Mouse (Mus musculus): ENCODE measurements around the gene Phf11c. TPM values are rescaled to one million over a fixed set of nuclear protein-coding genes. Genes with fewer than 3 reads are reported as not detected.
"Not testable (repeated sequence)": the region's sequence is repeated elsewhere in the genome, so short reads cannot be mapped to it uniquely, and the experiment has no call there.

The Phf11c gene
- 0.55 and 0.64 TPM in 2 replicates for polyA plus RNA-seq (2015; fragmentation: Nextera tagmentation; extraction: Ambion mirVana)

DNA sequence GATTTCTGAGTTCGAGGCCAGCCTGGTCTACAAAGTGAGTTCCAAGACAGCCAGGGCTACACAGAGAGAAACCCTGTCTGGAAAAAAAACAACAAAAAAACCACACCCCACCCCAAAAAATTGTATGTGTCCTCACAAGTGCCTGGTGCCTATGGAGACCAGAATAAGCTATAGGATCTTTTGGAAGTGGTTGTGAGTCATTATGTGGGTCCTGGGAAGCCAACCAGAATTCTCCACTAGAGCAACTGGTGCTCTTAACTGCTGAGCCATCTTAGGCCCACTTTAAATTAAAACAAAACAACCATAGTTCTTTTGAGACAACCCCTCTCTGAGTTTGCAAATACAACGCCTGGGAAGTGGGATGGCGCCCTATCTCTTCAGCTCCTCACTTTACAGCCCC, at the start of gene Phf11c:
TSS of gene Phf11c (minus strand) at position 101 of the 400 bp plus-strand sequence.
- no peaks in the 10 kb centered on the region for H3K9me3 ChIP-seq
- no peaks in the 10 kb centered on the region for H3K4me1 ChIP-seq
- WGBS, result 87% methylated on average over 3 of the region's 3 CpGs
- H3K4me2 ChIP-seq, result no peak within 1 kb of the TSS
- no peaks in the 10 kb centered on the region for H3K36me3 ChIP-seq
- no peaks in the 10 kb centered on the region for H3K27me3 ChIP-seq
- H3K27ac ChIP-seq, result no peak within 1 kb of the TSS
- H3K4me3 ChIP-seq, result no peak within 1 kb of the TSS
- H3K9ac ChIP-seq, result no peak within 1 kb of the TSS
- no peak for ATAC-seq (ENCODE audit: borderline replicate concordance, extremely low read depth, low FRiP score, low TSS enrichment)

DNA sequence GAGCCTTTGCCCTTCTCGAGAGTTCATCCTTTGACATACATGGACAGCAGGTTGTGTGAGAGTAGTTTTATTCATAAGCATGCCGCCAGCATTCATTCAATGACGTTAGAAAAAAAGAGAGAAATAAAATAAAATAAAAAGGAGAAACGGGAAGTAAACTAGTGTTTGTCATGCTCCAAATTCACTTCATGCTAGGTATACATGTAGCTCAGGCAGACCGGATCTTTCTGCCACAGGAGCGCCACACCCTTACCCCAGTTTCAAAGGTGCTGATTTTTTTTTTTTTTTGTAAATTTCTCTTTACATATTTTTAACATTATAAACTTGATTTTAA, 46.3 kb upstream of the Phf11c start:
- Histone ChIP-seq H3K36me3 (no peaks in the 10 kb centered on the region), H3K4me1 (peaks cover 7% of the 10 kb centered on the region; the same call in 1 of the 2 replicates), H3K9ac (peak overlapping the region; percentile 80), H3K4me2 (peak overlapping the region; percentile 77), H3K27ac (peak overlapping the region; percentile 87), H3K4me3 (peak overlapping the region; percentile 68), H3K27me3 (no peaks in the 10 kb centered on the region), H3K9me3 (no peaks in the 10 kb centered on the region)
- WGBS, result 10% methylated on average over 6 of the region's 6 CpGs
- ATAC-seq (ENCODE audit: borderline replicate concordance, extremely low read depth, low FRiP score, low TSS enrichment), result no peak

DNA sequence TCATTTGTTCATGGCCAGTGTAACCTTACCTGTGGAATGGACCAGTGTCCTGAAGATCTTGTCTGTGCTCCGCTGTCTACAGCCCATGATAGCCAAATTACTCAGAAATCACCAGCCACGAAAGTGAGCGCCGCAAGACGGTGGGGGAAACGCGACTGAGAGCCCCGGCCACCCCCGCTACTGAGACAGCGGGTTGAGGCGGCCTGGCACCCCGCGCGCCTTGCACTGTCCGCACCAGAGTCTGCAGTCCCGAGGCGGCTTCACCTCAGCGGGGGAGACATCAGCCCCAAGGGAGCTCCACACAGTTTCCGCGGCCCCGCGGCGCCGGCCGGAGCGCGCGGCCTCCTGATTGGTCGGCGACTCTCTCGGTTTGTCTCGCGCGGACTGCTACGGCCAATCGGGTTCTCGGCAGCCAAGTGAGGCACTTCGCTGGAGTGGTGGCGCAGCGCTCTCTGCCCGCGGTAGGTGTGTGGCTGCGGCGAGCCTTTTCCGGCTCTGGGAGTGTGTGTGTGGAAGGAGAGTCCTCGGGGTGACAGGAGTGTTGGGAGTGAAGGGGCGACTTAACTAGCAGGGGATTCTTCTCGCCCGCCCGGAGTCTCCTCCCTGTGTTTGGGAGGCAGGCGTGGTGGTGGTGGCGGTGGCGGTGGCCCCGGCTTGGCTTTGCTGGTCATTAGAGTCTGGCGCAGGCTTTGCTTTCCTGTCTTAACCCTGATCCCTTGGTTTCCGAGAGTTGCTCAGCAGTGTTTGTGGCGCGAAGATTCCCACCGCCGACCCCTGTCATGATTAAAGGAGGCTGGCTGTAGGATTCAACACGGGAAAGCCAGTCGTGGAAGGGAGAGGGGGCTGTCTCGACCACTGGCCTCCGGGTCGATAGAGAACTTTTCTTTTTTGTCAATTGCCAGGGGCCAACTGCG, 45.6 kb upstream of the Phf11c start, which contains the start of the genes Setdb2 and Cab39l:
TSS of gene Setdb2 (minus strand) at position 327 of the 914 bp plus-strand sequence.
TSS of gene Cab39l (plus strand) at position 415 of the 914 bp plus-strand sequence.
- Histone ChIP-seq H3K4me2 (peak within 1 kb of the TSS; percentile 77), H3K4me3 (peak within 1 kb of the TSS; percentile 68), H3K9ac (peak within 1 kb of the TSS; percentile 80), H3K36me3 (no peaks in the 10 kb centered on the region), H3K27me3 (no peaks in the 10 kb centered on the region), H3K27ac (peak within 1 kb of the TSS; percentile 87), H3K4me1 (peaks cover 7% of the 10 kb centered on the region; the same call in 1 of the 2 replicates), H3K9me3 (no peaks in the 10 kb centered on the region)
- under 1% methylated on average over 66 of the region's 66 CpGs for WGBS
- peak; percentile 100 for ATAC-seq (ENCODE audit: borderline replicate concordance, extremely low read depth, low FRiP score, low TSS enrichment)

DNA sequence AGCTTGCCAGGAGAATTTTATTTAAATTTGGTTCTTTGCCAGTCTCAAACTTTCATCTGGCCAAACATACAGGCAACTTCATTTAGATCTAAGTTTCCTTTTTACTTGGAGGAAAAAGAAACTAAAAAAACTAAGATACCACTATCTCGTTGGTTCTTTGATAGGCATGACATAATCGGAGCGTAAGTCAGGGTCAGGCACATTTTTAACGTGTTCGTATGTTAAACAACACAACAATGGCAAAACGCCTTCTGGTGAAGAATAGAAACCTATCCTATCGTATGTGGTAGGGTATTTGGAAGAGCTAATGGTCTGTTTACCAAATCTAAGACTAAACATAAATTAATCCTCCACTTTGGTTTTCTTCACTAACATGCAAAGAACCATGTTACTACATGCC, 44.9 kb upstream of the Phf11c start:
- peak overlapping the region; percentile 80 for H3K9ac ChIP-seq
- H3K4me2 ChIP-seq, result peak overlapping the region; percentile 77
- H3K4me3 ChIP-seq, result peak overlapping the region; percentile 68
- H3K27me3 ChIP-seq, result no peaks in the 10 kb centered on the region
- no peaks in the 10 kb centered on the region for H3K36me3 ChIP-seq
- peaks cover 7% of the 10 kb centered on the region; the same call in 1 of the 2 replicates for H3K4me1 ChIP-seq
- no peak for ATAC-seq (ENCODE audit: borderline replicate concordance, extremely low read depth, low FRiP score, low TSS enrichment)
- WGBS, result 7% methylated on average over 7 of the region's 7 CpGs
- no peaks in the 10 kb centered on the region for H3K9me3 ChIP-seq
- no peak overlapping the region for H3K27ac ChIP-seq

DNA sequence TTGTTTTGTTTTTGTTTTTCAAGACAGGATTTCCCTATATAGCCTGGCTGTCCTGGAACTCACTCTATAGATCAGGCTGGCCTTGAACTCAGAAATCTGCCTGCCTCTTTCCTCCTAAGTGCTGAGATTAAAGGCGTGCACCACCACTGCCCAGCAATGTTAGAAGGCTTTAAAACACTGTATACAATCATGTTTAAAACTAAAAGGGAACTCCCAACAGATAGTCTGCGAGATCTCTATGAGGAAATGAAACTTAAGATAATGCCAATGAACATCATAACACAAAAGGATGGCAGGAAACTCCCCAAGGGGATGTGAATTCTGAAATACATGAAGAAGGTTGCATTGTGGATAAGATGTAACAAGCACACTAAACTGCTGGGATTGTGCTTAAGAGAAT, 43.3 kb upstream of the Phf11c start:
- no peaks in the 10 kb centered on the region for H3K9me3 ChIP-seq
- H3K4me2 ChIP-seq, result no peak overlapping the region
- no peaks in the 10 kb centered on the region for H3K27me3 ChIP-seq
- H3K27ac ChIP-seq, result no peak overlapping the region
- H3K9ac ChIP-seq, result no peak overlapping the region
- H3K4me3 ChIP-seq, result no peak overlapping the region
- 83% methylated on average over 2 of the region's 2 CpGs for WGBS
- ATAC-seq (ENCODE audit: borderline replicate concordance, extremely low read depth, low FRiP score, low TSS enrichment), result no peak
- H3K36me3 ChIP-seq, result no peaks in the 10 kb centered on the region
- H3K4me1 ChIP-seq, result peaks cover 7% of the 10 kb centered on the region; the same call in 1 of the 2 replicates

DNA sequence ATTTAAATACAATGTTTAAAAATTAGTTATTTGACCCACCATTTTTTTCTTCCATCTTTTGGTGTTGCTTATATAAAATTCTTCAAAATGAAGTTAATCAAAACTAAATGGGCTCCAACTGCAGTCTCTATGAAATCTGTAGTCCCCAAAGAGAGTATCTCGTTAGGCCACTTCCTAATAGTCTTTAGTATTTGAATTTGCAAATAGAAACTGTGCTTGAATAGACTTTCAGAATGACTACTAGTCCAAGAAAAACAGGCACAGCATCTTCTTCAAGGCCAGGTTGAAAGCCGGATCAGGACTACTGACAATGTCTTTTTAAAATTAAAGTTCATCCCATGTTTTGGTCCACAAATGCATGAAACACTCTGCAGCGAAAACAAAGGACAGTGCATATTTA, 42.2 kb upstream of the Phf11c start:
- Histone ChIP-seq H3K4me3 (no peak overlapping the region), H3K27me3 (no peaks in the 10 kb centered on the region), H3K9me3 (no peaks in the 10 kb centered on the region), H3K36me3 (no peaks in the 10 kb centered on the region), H3K27ac (no peak overlapping the region), H3K9ac (no peak overlapping the region), H3K4me2 (no peak overlapping the region), H3K4me1 (peaks cover 7% of the 10 kb centered on the region; the same call in 1 of the 2 replicates)
- WGBS, result 88% methylated on average over 3 of the region's 3 CpGs
- no peak for ATAC-seq (ENCODE audit: borderline replicate concordance, extremely low read depth, low FRiP score, low TSS enrichment)

DNA sequence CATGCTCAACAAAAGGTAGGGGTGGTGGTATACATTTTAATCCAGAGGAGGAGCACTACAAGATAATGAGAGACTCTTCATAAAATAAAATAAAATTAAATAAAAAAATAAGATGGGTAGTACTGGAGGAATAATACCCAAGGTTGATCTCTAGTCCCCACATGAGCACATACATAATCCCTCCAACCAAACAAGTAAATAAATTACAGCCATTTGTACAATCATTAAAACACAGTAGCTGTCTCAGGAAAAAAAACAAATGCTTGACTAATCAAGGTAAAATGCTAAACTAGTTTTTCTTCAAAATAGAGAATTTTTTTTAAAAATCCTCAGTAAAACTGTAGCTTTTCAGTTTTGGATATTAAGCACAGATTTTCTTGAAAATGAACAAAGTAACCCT, 40.0 kb upstream of the Phf11c start:
- Histone ChIP-seq H3K9ac (no peak overlapping the region), H3K4me2 (no peak overlapping the region), H3K4me3 (no peak overlapping the region), H3K4me1 (peaks cover 7% of the 10 kb centered on the region; the same call in 1 of the 2 replicates), H3K27me3 (no peaks in the 10 kb centered on the region), H3K27ac (no peak overlapping the region), H3K36me3 (no peaks in the 10 kb centered on the region), H3K9me3 (no peaks in the 10 kb centered on the region)
- ATAC-seq (ENCODE audit: borderline replicate concordance, extremely low read depth, low FRiP score, low TSS enrichment), result no peak

DNA sequence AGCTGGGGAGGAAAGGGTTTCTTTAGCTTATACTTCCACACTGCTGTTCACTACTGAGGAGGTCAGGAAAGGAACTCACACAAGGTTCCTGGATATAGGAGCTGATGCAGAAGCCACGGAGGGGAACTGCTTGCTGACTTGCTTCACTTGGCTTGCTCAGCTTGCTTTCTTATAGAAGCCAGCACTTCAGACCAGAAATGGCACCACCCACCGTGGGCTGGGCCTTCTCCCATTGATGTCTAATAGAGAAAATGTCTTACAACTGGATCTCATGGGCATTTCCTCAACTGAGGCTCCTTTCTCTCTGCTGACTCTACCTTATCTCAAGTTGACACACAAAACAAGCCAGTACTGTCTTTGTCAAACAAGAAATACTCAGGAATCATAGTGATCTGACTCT, 38.7 kb upstream of the Phf11c start:
- no peak overlapping the region for H3K9ac ChIP-seq
- H3K36me3 ChIP-seq, result no peaks in the 10 kb centered on the region
- H3K4me2 ChIP-seq, result no peak overlapping the region
- H3K4me3 ChIP-seq, result no peak overlapping the region
- H3K4me1 ChIP-seq, result no peaks in the 10 kb centered on the region
- no peaks in the 10 kb centered on the region for H3K27me3 ChIP-seq
- WGBS, result 64% methylated on average over 2 of the region's 2 CpGs
- H3K9me3 ChIP-seq, result no peaks in the 10 kb centered on the region
- no peak overlapping the region for H3K27ac ChIP-seq
- ATAC-seq (ENCODE audit: borderline replicate concordance, extremely low read depth, low FRiP score, low TSS enrichment), result no peak

DNA sequence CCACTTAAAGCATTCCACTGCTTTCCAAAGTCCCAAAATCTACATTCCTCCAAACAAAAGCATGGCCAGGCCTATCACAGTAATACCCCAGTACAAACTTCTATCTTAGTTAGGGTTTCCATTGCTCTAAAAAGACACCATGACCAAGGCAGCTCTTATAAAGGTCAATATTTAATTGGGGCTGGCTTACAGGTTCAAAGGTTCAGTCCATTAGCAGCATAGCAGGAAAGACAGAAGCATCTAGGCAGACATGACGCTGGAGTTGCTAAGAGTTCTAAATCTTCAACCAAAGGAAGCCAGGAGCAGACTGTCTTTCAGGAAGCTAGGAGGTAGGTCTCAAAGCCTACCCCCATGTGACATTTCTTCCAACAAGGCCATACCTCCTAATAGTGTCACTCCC, 35.4 kb upstream of the Phf11c start:
- Histone ChIP-seq H3K4me3 (no peak overlapping the region), H3K27ac (no peak overlapping the region), H3K4me2 (no peak overlapping the region), H3K4me1 (no peaks in the 10 kb centered on the region), H3K27me3 (no peaks in the 10 kb centered on the region), H3K36me3 (no peaks in the 10 kb centered on the region), H3K9ac (no peak overlapping the region), H3K9me3 (no peaks in the 10 kb centered on the region)
- WGBS, result 75% methylated on average over 1 of the region's 1 CpGs
- ATAC-seq (ENCODE audit: borderline replicate concordance, extremely low read depth, low FRiP score, low TSS enrichment), result no peak

DNA sequence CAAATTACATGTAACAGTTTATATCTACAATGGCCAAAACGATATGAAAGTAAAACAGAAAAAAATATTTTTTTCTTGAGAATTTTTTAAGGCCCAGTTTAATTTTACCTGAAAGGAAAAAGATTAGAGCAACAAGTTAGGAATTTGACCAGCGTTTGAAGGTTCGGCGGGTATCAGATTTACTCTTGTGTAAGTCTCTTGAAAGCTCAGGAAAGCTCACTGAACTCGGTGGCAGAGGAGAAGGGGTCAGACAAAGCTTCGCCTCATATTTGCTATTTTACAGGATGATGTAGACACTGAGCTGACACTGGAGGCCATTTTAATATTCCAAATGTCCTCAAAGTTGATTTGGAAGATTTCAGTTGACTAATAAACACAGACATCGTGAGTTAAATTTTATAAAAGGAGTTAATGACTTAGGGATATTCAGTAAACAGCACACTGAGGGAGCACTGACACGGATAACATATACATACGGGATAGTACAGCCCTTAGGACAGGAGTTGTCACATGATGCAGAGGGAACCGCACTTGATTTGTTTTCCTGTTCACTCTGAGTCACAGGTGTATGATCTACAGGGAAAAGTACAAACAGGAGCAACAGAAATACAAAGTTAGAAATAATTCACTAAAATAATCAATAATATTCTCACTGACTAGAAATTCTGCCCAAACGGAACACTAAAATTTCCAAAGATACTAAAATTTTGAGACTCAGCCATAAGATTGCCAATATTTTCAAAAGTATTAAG, 27.9 kb upstream of the Phf11c start:
- no peak overlapping the region for H3K4me2 ChIP-seq
- H3K4me3 ChIP-seq, result no peak overlapping the region
- 84% methylated on average over 11 of the region's 11 CpGs for WGBS
- H3K36me3 ChIP-seq, result 0 out of 2 replicates have a peak, but pooled peaks cover 5% of the 10 kb centered on the region
- no peak overlapping the region for H3K27ac ChIP-seq
- no peaks in the 10 kb centered on the region for H3K4me1 ChIP-seq
- H3K9me3 ChIP-seq, result no peaks in the 10 kb centered on the region
- no peaks in the 10 kb centered on the region for H3K27me3 ChIP-seq
- no peak overlapping the region for H3K9ac ChIP-seq
- no peak for ATAC-seq (ENCODE audit: borderline replicate concordance, extremely low read depth, low FRiP score, low TSS enrichment)

DNA sequence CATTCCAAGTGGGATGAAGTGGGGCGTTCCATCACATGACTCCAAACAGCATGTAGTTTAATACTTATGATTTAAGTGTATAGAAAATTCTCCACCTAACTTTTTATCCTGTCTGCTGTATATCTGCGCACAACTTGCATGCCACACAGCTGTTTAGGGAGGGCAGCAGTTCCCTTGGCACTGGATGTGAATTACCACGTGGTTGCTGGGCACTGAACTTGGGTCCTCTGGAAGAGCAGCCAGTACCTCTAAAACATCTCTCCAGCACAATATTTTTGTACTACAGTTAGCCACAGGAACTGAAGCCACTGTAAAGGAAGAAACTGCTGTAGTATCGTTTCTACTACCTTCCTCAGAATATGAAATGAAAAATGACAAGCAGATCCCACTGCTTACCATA, 23.0 kb upstream of the Phf11c start:
- Histone ChIP-seq H3K4me1 (no peaks in the 10 kb centered on the region), H3K27me3 (no peaks in the 10 kb centered on the region)
- WGBS, result 88% methylated on average over 4 of the region's 4 CpGs

DNA sequence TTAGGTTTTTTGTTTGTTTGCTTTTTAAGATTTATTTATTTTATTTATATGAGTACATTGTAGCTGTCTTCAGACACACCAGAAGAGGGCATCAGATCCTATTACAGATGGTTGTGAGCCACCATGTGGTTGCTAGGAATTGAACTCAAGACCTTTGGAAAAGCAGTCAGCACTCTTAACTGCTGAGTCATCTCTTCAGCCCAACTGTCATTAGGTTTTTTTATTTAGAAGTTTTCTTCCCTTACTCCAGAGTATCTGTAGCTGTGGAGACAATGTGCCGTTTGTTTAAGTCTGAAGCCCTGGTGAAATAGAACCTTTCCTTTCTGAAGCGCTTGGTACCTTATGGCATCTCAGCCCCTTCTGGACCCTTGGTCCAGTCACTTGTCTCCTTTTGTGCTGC, 19.8 kb upstream of the Phf11c start:
- ATAC-seq (ENCODE audit: borderline replicate concordance, extremely low read depth, low FRiP score, low TSS enrichment); H3K27ac ChIP-seq; H3K4me3 ChIP-seq; H3K36me3 ChIP-seq; H3K27me3 ChIP-seq; H3K9ac ChIP-seq; H3K4me2 ChIP-seq; H3K9me3 ChIP-seq; H3K4me1 ChIP-seq: not testable (repeated sequence)
- 92% methylated on average over 2 of the region's 2 CpGs for WGBS

More for the DNA sequence above, 23.0 kb upstream of the Phf11c start:
- Histone ChIP-seq H3K4me2 (no peak overlapping the region), H3K27ac (no peak overlapping the region), H3K36me3 (0 out of 2 replicates have a peak, but pooled peaks cover 10% of the 10 kb centered on the region), H3K9ac (no peak overlapping the region), H3K4me3 (no peak overlapping the region), H3K9me3 (no peaks in the 10 kb centered on the region)
- ATAC-seq (ENCODE audit: borderline replicate concordance, extremely low read depth, low FRiP score, low TSS enrichment), result no peak
